Mouse (Mus musculus): ENCODE results near the gene Cdh4.
A peak's percentile ranks its signal among the peaks of the same experiment; 100 is the strongest.

The Cdh4 gene

DNA sequence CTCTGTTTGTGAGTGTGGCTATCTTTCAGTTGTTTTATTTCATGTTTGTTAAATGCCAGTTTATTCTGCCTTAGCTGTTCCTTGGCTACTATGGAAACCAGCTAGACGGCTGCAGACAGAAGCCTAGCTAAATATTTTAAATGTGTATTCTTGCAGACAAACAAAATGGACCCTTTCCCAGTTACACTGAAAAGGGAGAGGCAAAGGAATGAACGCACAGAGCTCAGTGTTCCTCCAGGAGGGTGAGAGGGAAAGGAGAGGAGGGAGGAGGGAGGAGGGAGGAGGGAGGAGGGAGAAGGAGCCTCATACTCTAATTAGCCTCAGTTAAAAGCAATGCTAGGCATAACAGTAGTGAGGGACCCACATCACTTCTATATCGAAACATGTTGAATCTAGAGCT, 348.5 kb downstream of the Cdh4 start:
- no peak for DNase-seq (ENCODE audit: low spot score in 2 of 2)

DNA sequence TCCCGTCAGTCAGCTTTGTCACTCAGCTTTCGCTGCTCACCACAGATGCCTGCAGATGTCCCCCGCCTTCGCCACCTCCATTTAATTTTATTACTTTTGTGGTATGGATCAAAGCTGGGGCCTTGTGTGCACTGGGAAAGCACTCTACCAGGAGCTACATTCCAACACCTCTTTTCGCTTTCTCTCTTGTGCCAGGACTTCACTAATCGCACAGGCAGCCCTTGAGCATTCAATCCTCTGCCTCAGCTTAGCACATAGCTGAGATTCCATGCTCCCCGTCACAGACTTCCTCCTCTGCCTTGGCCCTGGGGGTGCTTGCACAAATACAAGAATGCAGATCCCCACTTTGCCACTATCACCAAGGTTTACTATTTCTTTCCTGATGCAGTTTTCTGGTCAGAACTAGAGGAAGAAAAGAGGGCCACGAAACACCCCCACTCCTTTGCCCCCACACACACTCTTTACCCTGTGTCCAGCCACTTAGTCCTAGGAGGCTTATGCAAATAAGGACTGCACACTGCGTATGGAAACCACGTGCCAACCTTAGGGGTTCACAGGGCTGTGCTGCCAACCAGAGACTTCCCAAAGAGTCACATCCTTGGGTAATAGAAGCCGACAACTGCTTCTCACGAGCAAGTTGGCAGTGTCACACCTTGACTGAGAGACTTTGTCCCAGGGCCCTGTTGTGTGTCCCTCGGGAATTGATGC, 350.3 kb downstream of the Cdh4 start:
- no peak for DNase-seq (ENCODE audit: low spot score in 2 of 2)

DNA sequence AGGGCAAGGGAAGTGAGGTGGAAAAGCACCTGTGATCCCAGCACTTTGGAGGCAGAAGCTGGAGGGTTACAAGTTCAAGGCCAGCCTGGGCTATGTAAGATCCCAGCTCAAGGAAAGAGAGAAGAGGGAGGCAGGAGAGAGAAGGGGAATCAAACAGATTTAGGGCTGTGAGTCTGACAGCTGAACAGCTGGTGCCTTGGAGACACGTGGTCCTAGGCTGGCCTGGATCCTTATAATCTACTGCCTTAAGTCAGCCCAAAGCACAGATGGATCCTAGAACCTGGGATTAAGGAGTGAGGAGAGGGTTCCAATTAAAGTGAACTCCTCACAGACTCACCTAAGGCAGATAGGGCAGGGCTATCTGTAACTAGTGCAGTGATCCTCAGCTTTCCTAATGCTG, 352.1 kb downstream of the Cdh4 start:
- no peak for DNase-seq (ENCODE audit: low spot score in 2 of 2)

DNA sequence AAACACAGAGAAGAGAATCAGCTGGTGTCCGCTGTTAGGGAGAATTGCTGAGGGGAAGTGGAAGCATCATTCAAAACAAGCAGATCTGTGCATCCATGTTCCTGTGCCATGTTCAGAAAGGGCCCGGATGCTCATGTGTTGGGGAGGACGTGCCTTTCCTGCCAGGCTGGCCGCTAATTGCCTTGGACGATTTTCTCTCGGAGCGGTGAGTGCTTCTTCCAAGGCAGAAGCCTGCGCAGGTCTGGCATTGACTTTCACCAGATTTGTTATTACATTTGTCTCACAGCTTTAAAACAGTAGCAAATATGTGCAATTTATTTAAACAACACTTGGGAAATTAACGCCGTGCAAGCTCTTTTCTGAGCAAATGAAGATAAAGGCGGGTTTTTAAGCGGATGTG, 353.2 kb downstream of the Cdh4 start:
- no peak for DNase-seq (ENCODE audit: low spot score in 2 of 2)

DNA sequence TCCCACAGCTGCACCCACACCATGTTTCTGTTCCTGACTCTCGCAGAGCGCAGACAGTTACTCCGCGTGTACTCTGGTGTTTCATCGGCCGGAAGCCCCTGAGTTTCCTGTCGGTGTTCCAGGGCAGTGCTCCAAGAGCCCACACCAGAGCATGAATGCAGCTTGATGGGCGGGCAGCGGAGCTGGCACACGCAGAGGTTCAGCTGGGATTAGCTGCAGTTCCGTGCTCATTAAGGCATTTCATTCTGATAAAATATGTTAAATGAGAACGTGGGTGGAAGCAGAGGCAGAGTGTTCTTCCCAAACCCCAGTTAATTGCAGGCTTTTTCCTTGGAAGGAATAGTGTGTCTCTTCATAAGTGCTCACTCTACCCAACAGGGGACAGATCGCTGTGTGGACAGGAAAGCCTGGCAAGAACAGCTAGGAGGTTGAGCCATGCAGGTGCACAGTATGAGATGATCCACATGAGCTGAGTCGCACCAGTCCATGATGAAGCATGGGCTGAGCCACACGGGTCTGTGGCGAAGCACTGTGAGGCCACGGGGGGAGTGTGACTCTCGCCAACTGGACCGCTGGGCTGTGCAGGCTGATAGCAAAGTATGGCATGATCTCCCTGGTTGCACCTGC, 357.8 kb downstream of the Cdh4 start:
- DNase-seq (ENCODE audit: low spot score in 2 of 2) = peak in 1 of 2 experiments; percentile 55

DNA sequence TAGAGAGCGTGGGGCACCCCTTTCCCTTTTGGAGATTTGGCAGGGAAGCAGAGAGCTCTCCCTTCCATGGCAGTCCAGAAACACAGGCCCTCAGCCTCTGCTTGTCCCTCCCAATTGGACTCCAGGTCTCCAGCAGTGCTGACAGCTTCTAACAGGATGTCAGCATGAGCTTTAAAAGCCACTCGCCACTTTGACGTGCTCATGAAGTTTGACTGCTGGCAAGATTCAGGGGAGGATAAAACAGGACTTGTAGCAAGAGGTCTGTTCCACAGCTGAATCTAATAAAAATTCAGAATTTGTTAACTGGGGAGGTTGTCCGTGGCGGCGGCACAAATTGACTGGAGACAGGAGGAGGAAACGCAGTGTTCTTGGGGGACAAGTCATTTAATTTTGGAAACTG, 358.8 kb downstream of the Cdh4 start:
- DNase-seq (ENCODE audit: low spot score in 2 of 2) = no peak

DNA sequence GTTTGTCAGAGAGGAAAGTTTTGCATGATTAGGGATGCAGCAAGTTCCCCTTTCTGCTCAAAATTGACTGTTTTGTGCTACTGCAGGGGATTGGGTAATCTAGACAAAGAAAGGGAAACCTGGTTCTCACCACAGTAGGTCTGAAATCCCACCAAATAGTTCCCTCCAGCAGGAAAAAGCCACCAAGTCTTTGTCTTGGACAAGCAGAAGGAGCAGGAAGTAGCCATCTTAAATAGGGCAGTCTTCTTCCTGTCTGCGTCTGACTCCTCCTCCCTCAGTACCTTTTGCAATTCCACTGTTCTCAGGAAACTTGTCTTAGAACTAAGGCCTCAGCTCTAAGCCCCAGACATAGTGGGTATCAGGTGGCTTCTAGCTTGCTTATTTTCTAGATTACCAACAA, 360.2 kb downstream of the Cdh4 start:
- no peak for DNase-seq (ENCODE audit: low spot score in 2 of 2)

DNA sequence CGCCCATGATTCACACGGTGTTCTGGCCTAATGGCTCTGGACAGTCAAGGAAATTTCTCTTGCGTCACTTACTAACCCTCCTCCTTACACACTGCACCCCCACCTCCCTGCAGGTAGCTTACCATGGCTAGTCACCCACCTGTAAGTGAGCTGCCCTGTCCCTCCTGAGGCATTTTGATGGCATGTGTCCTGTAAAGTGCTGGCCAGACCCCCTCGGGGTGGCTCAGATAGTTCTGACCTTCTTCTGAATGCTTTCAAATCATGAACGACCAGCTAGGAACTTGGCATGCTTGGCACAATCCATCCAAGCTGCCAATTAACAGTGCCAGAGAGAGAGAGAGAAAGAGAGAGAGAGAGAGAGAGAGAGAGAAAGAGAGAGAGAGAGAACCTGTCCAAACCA, 368.9 kb downstream of the Cdh4 start:
- DNase-seq (ENCODE audit: low spot score in 2 of 2) = no peak

DNA sequence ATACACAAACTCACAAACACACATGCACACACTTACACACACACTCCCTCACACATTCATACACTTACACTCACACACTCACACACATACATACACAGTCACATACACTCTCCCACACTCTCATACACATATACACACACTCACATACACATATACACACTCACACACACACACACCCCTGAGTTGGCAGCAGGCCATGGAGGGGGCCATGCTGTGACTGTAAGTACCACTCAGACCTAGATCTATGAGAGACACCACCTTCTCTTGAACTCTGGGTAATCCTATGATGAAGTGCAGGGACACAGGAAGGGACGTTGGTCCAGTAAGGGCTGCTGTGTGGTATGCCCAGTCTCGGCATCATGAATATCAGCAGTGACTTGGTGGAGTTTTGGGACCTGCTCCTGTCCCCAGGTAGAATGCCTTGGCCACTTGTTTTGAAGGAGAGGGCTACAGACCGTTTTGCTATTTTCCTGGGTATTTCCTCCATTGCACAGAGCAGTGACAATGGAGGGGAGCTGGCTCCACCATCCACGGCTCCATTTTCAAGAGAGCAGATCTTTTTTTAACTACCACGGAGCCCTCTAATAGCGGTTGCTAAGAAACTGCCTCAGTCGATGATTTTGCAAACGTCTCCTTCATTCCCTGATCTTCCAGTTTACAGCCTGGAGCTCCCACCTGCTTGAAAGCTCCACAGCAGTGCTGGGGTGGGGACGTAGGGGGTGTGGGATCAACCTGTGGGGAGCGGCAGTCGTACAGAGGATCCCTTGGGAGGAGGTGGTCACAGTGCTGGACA, 371.0 kb downstream of the Cdh4 start:
- no peak for DNase-seq (ENCODE audit: low spot score in 2 of 2)

DNA sequence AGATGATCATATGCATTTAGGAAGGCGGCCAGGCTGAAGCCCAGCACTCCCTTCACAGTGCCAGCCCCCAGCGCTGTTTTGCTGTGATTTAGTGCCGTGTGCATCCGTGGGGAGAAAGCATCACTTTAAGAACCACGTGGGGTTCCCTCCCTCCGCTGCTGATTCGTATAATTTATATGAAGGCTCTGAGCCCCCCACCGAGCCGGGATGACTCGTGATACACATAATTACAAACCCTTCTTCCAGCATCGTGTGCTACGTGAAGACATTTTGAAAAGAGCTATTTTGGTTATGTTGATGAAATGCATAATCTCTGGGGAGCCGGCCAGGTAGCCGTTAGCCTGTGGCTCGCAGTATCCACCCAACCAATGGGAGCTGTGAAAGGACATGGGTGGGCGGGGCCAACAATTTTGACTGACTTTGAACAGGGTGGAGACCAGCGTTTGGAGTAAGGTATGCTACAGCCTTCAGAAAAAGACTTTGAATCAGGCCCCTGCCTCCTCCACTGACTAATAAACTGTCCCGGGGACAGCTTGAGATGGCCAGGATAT, 382.6 kb downstream of the Cdh4 start:
- DNase-seq (ENCODE audit: low spot score in 2 of 2) = no peak

DNA sequence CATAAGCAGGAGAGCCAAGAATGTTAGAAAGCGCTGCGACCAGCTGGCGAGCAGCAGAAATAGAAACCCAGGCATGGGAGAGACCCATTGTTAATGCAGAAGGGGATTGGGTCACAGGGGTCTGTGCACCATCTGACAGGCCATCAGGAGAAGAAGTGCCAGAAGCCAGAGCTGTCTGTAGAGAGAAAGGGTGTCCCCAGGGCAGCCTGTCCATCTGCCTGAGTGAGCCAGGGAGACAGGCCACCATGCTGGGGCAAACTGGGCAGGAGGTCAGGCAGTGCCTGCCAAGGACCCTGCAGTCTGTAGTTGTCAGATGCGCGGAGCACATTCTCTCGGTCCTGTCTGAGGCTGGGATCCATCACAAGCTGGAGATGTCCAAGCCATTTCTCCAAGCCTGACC, 386.7 kb downstream of the Cdh4 start:
- DNase-seq (ENCODE audit: low spot score in 2 of 2) = no peak

DNA sequence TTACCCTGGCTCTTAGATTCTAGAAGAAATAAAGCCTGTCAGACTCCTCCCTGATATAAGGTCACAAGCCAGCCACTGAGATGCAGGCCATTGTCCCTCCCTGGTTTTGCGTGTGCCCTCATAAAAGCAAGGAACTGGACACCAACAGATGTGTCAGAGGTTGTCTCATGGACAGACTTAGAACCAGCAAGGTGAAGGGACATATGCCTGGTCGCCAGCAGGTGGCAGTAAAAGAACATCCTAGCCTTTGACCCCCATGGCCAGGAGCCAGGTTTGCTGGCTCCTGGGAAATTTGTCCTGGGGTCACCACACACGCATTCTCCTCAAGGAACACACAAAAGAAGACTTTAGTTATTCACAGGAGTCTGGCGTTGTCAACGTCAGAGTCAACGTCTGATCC, 387.7 kb downstream of the Cdh4 start:
- no peak for DNase-seq (ENCODE audit: low spot score in 2 of 2)

DNA sequence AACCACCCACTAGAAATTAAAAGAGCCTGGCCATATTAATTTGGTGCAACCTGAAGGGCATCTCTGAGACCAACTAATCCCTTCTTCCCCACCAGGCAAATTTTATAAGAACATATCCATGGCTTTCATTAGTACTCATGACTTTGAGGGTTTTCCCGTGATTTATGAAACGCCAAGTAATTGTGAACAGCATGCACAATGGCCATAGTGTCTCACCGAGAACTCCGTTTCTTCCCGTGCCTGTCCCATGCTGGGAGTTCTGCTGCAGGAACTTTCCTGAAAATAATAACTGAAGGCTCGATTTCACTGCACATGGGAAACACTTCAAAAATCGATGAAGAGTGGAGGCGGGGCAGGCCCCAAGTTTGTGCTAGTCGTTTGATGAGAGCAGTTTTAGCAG, 392.7 kb downstream of the Cdh4 start:
- DNase-seq (ENCODE audit: low spot score in 2 of 2) = no peak

DNA sequence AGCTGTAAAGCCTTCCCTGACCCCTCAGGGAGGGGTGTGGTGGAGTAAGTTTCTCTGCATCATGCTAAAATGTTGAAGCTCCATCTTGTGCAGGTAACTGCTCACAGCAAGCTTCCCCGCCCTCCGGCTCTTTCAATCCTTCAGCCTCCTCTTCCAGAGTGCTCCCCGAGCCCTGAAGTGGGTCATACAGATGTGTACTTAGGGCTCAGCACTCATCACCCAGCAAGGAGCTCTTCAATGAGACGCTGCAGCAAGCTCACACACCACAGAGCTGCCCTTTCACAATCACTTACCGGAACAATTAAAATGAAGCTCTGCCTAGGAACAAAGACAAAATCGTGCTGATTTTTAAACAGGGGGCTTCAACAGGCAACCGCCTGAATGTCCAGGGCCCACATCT, 393.3 kb downstream of the Cdh4 start:
- DNase-seq (ENCODE audit: low spot score in 2 of 2) = no peak

DNA sequence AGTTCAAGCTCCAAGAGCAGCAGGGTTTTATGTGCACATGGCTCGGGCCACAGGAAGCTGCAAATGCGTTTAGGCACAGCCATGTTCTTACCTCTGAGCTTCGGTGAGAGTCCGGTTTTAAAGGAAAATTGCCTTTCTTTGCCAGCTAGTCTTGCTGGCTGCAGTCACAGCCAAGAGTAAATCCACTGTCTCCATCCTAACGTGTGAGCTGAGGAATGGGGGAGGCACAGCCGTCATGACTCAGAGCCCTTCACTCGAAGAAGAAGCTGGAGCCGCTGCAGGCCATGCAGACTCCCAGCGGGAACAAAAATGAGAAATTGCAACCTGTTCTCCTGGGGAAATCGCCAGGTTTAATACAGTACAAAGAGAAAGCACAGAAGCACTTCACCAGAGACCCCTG, 395.0 kb downstream of the Cdh4 start:
- DNase-seq (ENCODE audit: low spot score in 2 of 2) = no peak

DNA sequence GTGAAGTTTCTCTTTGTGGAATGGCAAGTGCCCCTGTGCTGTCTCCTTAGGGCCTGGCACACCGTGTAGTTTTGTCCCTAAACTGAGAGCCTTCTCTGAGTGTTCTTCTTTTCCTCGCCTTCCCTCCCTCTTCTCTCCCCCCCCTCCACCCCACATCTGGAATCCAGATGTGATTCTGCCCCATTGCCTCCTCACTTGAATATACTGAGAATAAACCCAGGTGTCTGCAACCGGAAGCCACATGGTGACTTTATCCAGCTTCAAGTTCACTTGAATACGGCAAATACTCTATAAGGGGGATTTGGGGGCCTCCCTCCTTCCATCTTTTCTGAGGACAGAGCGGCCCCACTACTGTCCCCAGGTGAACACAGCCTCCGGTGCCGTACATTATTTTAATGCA, 395.8 kb downstream of the Cdh4 start:
- no peak for DNase-seq (ENCODE audit: low spot score in 2 of 2)

DNA sequence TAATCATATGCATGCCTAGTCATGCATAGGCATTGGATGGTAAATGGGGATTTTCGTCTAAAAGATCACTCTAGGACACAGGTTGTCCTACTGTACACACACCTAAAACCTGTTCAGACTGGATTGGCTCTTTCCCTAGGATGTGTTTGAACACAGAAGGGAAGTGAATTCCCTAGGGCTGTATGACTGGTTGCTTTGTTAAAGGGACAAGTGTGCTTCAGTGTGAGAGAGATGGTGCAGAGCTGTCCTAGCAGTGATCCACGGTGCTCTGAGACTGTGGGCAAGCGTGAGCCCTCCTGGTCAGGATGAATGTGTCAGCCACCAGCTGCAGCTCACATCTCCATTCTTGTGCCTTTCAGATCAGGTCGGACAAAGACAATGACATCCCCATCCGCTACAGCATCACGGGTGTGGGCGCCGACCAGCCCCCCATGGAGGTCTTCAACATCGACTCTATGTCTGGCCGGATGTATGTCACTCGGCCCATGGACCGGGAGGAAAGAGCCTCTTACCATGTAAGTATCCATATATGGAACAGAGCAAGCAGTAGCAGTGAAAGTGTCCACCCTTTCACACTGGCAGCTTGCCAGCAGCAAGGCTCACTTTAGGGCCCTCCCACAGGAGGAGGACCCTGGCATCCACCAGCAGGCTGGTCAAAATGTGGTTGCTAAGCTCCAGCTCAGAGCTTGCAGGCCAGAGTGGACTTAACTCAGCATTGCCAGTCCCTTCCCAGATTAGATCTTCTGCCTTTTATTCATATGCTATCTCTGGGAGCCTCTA, 400.6 kb downstream of the Cdh4 start:
- DNase-seq (ENCODE audit: low spot score in 2 of 2) = no peak

DNA sequence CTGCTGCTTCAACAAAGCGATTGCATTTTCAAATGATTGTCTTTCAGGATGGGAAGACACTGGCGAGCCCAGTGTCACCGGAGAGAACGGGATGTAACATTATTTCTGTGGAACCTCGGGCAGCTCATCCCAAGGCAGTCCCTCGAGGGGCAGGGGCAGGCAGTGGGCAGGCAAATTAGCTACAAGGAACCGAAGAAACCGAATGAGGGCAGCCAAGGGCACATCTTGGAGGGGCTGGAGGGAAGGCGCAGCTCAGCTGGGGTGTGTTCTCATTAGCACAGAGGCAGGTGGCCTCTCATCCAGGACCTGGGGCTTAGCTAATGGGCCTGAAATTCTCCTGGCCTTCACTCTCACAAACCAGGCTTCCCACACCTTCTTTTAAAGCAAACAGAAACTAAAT, 407.5 kb downstream of the Cdh4 start:
- no peak for DNase-seq (ENCODE audit: low spot score in 2 of 2)

DNA sequence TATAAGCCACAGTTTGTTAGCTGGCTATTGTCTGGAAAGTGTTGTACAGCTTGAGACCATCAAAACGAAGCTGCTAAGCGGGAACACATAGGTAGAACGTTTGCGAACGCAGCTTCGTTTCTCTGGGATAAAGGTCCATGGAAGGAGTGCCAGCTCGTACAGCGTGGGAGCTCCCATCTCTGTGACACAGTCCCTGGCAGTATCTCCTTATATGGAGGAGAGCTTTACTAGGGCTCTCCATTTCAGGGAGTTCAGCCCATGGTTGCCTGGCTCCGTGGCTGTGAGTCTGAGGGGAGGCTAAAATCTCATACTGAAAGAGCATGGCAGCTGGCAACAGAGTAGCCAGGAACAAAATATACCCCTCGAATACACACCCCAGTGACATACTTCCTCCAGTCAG, 409.9 kb downstream of the Cdh4 start:
- no peak for DNase-seq (ENCODE audit: low spot score in 2 of 2)

DNA sequence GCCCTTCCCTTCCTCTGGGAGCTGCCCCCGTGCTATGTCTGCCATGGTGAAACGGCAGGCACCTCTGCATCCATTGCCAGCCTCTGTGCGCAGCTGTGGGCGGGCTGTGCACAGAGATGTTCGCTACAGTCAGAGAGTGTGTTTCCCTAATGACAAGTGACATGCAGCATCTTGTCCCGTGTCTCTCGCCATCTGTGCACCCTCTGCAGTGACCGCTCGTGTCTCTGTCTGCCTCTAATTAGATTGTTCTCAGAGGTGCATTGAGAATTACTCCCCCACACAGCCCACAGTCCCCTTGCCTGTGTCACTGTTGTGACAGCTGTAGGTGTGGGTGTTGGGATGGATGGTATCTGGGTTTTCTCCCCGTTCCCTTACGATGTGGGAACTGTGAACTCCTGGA, 410.6 kb downstream of the Cdh4 start:
- no peak for DNase-seq (ENCODE audit: low spot score in 2 of 2)

DNA sequence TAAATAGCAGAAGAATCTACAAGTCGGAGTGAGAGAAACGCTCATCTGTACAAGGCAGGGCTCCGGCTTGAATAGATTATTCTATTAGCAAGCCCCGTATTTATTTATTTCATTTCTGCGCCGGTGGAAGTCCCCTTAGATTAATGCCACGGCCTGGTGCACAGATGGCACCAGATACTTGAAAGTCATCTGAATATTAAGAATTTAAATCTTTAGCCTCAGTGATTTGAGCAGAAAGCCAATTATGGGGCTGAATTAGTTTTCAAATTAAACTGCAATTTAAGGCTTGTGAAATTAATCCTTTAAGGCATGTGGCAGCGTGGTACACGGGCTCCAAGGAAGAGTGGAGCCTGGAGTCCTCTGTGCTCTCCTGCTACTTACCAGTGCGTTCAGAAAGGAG, 411.7 kb downstream of the Cdh4 start:
- no peak for DNase-seq (ENCODE audit: low spot score in 2 of 2)

DNA sequence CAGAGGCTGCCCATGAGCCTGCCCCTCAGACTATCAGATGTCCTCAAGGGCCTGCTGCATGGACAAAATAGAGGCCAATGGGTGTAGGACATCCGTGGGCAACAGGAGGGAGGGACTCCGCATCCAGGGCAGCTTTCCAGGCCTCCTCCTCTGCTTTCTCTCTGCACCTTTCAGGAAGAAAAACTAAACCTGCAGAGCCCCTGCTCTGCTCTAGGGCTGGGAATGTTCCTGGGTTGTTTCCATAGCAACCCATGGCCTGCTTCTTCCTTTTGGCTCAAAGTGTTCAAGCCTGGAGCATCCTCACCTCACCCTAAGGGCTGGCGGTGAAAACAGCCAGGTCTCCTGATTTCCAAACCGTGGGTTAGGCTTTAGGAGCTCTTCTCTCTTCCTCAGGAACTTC, 414.9 kb downstream of the Cdh4 start:
- no peak for DNase-seq (ENCODE audit: low spot score in 2 of 2)

Measured in urinary bladder, postnatal 4 days (tissue).